Mouse (Mus musculus): ENCODE data around the gene Accsl.

Gene Accsl

DNA sequence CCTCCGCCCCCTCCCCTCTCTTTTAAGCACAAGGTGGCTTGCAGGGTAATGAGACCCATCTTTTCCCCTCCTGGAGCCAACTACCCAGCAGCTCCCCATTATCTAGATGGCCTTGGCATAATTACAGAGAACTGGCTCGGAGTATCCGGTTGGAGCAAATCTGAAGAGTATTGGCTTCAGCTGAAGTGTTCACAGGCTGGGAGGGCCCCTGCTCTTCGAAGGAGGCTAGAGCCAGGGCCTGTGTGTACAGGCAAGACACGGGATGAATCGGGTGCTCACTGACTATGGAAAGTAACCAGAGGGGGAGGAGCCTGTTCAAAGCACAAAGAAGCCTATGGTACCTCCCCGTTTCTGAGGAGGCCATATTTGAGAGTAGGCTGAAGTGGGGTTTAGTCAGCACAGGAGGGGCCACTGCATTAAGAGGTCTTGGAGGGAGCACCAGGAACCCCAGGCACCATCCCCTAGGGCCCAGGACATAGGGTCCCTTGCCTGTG lies at the start of gene Accsl:
TSS of gene Accsl (minus strand) at position 51 of the 494 bp plus-strand sequence.
- DNase-seq: no peak

DNA sequence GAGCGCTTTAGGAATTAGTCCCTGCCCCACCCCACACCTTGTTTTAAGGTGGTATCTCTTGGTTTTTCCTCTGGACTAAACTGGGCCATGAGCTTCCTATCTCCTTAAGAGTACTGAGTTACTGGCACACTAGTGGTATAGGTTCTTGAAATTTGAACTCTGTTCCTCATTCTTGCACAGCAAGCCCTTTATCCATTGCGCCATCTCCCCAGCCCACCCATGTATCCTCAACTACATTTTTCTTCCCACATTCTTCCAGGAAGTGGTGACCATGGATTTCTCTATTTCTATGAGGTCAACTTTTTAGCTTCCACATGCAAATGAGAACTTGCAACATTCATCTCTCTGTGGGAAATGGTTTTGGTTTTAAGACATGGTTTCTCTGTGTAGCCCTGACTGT lies 44.6 kb upstream of the Accsl start:
- no peak for DNase-seq

DNA sequence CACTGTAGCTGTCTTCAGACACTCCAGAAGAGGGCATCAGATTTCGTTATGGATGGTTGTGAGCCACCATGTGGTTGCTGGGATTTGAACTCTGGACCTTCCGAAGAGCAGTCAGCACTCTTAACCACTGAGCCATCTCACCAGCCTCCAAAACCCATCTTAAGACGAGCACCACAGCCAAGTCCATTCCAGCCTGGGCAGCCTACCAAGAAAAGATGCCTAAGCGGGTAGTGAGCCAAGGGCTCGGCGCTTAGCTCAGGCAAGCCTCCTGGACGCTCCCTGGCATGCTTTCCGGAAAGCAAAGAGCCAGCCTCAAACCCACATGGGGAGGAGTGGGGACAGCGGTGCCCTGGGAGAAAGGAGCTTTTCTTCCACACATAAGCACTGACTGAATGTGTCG lies 43.0 kb upstream of the Accsl start:
- no peak for DNase-seq

DNA sequence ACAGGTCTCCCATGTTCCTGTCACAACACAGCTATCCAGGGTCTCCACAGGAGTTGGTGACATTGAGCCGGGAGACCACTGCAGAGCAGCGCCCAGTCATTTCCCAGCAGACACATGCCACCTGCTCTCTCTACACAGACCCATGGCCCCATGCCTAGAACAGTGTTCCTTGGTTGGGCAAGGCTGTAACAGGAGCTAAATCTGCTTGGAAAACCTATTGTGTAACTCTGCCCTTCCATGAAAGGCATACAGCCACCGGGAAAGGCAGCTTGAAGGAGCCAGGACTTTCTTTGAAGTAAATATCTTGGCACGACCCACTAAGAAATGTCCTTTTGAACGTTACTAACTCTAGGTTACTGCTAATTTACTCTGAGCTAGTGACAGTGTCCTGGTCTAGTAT lies 40.8 kb upstream of the Accsl start:
- no peak for DNase-seq

DNA sequence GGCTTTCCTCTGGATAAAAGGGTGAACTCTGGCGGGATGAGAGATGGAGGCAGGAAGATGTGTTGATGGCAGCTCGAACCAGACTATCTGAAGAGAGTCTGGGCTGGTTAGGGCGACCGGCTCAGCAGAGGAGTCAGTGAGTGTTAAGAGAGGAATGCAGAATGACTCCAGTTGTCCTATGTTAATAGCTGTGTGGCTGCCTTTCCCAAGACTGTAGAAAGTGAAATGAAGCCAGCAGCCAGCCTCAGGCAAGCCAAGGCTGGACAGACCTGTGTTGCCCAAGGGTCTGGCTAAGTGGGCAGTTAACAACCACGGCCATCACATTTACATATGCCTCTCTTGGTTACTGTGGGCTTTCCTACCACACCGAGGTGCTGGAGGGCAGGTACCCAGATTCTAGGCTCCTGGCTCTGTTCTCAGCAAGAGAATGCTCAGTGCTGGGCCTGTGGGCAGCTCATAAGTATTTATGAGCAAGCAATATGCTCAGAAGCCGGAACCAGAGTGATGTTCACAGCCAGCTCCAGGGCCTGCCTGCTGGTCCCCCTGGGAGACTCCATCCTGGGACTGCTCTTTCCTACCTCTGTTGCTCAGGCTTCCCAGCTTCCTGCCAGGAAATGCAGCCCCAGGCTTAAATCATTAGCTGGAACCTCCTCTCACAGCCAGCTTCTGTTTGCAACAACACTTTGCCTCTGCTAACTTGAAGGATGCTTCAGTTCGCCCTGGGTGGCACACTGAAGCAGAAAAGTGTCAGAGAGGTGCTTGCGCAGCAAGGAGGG lies 38.8 kb upstream of the Accsl start:
- no peak for DNase-seq

DNA sequence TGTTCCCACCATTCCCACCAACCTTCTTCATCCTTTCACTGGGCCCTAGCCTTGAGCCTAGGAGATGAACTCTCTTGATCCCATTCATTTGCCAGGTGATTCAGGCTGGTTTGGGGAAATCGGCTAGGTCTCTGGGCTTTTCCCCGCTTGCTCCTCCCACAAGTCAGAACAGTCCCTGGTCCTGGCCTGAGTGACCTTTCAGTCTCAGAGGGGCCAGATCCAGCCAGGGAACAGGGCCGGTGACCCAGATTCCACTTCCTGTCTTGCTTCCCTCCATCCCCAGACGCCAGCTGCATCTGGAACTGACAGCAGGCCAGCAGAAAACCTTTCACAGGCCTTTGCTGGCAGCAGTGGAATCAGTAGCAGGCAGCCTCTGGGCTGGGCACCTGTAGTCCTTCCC lies 37.4 kb upstream of the Accsl start:
- no peak for DNase-seq

DNA sequence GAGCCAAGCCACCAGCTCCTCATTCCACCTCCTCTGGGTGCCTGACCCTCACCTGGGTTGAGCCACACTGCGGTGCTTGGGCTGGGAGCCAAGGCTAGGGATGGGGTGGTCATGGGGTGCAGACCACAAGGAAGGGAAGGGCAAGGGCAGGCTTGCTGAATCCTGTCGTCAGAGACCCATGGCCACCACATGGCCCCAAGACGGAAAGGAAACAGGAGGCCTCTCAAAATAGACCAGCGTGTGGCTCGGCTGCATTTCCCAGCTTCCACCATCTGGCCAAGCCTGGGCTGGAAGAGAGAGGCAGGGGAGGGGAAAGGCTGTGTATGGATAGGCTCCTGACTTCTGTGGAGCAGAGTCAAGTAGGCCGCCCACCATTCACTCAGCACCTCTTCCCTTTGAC lies 34.5 kb upstream of the Accsl start:
- no peak for DNase-seq

DNA sequence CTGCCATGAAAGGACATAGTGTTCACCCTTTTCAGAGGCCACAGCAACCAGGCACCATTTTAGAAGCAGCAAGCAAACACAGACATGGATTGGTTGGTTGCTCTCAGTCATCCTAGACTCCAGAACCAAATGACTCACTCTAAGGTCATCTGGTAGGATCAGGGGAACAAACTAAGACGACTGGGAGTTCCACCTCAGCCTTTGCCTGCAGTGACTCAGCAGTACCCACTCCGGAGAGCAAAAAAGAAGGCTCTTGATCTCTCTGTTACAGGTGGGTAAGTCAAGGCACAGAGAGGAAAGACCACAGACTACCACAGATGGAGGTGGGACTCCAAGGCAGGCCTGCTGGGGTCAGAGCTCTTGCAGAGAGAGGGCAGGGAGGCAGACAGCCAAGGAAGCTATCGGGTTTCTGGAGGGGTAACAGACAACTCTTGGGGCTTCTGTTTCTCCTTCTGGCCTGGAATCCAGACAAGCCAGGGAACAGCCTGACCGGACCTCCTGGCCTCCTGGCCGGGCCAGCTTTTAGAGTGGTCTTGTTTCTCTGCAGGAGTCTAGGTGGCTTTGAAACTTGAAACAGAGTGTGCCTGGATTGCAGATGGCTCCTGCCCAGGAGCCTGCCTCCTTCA lies 33.8 kb upstream of the Accsl start:
- DNase-seq: no peak

DNA sequence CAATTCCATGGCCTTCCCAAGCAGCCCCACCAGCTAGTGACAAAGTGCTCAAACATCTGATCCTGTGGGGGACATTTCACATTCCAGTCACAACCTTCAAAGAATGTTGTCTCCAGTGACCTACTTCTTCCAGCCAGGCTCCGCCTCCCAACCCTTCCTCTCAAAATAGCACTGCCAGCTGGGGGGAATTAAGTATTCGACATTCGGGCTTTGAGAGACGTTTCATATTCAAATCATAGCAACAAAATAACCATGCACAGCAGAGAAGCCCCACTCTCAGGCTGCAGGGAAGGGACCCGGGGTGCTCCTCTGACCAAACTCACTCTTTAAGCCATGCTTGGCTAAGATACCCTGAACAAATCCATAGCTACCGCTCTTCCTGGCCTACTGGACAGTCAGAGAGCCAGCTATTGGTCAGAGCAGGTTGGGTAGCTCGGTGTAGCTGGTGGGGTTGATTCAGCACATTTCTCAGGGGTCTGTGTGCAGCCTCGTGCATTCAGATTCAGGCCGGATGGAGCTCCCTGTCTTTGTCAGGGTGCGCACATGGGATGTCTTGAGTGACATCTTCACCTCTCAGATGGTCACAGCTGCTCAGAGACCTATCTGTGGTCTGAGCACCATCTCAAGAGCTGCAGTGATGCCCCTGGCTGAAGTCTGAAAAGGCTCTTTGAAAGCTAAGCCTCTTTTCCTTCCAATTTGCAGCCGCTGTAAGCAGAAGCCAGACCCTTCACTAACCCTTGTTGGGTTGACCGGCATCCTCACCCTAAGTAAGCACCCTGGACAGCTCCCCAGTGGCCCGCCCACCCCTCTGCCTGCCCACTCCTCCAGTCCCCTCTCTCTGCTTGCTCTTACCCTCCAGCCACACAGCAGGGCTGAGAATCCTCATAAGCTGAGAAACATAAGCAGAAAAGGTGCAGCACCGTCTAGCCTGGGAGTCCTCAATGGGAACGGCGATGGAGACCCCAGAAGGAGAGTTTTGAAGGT lies 30.7 kb upstream of the Accsl start:
- DNase-seq: no peak

DNA sequence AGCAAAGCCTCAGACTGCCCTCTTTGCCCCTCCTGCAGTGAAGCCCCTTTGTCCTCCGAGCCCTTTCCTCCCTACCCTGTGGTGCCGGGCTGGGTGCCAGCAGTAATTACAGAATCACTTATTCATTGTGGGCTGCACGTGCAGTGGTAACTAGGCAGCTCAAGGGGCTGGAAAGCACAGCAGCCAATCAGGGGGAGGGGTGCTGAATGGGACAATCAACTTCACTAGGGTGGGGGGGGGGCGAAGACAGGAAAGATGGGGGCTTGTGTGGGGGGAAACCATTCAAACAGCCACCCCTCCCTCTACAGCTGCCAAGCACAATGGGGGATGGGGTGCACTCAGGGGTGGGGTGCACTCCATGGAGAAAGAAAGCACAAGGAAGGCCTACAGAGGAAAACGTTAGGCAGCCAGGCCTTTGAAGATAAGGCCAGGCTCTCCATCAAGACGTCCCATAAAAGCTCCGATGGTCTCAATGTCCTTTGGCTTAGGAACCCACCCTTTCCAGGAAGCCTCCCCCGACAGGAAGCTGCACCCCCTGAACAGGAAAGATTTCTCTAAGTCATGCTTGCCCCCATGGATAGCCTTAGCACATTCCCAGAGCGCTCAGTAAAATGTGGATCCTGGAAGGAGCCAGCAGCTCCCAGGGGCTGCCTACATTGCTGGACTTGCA lies 22.8 kb upstream of the Accsl start:
- DNase-seq: no peak

DNA sequence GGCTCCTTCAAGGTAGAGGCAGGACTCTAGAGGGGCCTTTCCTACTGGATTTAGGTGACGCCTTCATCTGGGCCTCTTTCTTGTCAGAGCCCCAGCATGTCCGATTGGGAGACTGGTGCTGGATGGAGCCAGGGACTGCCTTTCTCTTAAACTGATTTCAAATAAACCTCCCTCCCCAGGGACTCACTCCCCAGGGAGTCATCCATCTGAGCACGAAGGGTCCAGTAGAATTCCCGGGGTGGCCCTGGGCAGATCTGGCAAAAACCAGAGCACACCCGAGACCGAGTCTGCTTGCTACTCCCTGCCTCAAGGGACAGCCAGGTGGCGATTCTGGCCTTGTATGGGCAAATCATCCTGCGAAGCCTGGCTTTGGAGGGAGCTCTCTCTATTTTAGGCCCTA lies 21.2 kb upstream of the Accsl start:
- no peak for DNase-seq

DNA sequence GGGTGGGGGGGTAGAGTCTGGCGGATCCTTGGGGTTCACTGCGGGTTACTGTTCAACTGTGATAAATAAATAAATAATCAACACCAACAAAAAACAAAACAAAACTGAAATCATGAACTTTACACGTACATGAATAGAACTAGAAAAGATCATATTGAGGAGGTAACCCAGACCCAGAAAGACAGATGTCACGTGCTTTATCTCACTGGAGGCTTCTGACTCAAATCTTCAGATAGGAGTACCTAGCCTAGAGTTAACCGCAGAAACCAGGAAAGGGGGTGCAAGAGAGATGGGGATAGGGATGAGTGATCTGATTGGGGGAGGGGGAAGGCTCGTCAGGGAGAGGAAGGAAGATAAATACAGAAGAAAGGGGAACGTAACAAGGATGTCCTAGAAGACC lies 20.1 kb upstream of the Accsl start:
- no peak for DNase-seq

DNA sequence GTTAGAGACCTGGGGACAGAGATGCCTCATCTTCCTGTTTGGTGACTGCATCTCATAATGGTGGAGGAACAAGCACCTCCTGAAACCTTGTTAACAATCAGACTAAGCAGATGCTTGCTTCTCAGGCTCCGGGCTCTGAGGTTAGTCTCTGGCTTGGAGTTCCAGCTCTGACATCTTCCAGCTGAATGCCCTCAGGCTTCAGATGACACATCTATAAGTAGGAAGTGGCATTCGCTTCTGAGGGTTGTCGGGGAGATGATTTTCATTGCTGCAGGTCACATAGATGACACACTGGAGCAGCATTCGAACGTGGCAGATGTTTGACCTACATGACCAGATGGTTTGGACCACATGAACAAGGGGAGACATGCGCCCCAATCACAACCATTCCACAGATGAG lies 19.4 kb upstream of the Accsl start:
- no peak for DNase-seq

DNA sequence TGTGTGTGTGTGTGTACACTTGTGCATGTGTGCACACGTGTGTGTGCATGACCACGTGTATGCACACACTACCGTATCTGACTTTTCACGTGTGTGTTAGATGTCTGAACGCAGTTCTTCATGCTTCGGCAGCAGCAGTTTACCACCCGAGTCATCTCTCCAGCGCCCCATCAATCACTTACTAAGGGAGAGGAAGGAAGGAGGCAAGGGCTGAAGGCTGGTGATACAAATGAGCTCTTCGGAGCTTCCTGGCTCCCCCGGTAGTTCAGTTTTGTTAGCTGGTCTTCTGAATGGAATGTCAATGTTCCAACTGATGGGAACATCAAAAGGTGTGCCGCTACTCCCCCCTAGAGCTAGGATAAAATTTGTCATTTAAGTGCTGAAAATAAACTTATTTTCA lies 18.3 kb upstream of the Accsl start:
- DNase-seq: no peak

DNA sequence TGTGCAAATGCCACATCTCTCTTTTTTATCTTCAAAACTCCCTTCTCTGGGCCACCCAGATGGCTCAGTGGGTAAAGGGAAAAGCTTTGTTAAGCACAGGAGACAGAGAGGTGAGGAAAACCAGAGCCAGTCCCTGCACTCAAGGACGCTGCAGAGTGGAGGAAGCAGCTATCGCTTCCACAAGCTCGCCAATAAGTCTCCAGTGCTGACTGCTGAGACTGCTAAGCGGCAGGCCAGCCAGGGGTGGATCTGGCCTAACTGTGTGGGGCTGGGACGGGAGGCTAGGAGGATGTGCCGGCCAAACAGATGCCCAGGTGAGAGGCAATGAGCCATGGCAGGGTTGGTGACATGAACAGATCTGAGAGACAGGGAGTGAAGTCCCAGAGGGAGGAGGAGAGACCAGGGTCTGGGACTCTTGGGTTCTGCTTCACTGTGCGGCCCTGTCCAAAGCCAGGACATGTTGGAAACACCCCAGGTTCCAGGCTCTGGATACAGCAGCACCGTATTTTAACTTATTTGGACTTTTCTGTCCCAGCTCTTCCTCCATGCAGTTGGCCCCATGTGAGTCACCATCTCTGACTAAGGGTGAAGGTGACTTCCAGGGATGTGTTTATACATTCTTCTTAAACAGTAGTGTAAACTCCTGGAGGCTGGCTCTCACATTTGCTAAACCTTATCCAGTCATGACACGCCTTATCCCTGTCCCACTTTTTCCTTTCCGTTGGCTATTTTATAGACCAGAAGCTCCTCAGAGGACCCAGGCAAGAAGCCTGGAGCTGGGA lies 17.2 kb upstream of the Accsl start:
- DNase-seq: no peak

DNA sequence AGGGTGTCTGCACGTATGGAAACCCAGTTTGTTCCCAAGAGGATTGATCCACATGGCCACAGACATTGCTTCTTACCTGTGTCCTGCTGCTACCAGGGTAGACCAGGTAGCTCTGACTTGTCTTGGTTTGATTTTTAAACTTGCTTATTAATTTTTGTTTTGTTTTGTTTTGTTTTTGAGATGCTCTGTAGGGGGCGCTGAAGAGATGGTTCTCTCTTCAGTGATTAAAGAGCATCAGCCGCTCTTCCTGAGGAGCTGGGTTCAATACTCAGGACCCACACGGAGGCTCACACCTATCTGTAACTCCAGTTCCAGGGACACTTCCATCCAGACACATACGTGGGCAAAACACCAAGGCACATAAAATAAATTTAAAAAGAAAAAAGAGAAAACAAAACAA lies 14.1 kb upstream of the Accsl start:
- no peak for DNase-seq

DNA sequence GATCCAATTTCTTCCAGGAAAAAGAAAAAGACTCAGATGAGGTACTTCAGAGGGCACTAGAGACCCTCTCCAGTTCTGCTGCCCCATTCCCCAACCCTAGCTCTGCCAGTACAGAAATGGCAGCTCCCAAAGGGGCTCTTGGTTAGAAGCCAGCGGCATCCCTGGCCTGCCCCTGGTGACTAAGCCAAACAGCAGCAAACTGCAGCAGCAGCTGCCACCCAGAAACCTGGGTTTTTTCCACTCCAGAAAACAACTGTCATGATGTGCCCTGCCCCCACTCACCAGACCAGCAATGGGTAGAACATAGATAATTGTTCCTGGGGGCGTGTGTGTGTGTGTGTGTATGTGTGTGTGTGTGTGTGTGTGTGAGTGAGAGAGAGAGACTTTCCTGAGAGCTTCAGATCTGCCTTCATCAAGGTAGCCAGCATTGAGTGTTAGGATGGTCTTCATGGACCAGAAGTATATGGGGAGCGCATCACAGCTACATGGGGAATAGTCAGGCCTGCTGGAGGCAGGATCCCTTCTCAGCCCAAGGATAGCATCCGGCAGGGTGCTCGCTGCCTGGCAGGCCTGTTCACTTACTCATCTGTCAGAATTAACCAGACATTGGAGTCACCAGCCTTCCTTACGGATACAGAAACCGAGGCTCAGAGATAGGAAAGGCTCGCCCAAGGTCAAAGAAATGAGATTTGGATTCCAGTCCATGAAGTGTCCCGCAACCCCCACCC lies 12.8 kb upstream of the Accsl start:
- no peak for DNase-seq

DNA sequence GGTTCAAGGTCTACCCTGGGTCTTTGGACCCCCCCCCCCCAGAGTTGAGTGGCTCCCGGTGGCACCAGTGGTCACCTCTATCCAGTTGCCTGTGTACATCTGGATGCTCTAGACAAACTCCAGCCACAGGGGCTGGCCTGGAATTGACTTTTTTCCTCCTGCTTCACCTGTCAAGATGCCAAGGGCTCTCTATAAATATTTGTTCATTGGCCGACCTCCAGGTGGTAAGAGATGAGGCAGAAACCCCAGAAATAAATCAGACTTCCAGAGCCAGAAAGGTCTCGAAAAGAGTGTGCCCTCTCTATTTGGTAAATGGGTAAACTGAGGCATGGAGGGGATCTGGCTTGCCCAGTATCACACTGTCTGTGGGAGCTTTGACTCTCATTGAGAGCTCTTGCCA lies 12.0 kb upstream of the Accsl start:
- DNase-seq: no peak

DNA sequence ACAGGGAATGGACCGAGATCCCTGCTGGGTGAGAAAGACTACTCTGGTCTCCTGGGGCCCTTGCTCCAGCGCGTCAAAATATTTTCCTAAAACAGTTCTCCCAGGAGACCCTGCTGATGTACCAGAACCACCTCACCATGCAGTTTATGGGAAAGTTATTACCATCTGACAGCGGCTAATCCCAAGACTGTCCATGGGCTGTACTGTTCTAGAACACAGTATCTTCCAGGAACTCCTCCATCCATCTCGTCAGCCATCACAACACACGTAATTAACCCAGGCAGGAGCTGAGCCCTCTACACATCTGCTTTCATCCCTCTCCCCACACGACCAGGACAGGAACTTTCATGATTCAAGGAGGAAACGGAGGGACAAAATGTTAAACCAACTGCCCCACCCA lies 11.5 kb upstream of the Accsl start:
- DNase-seq: no peak

DNA sequence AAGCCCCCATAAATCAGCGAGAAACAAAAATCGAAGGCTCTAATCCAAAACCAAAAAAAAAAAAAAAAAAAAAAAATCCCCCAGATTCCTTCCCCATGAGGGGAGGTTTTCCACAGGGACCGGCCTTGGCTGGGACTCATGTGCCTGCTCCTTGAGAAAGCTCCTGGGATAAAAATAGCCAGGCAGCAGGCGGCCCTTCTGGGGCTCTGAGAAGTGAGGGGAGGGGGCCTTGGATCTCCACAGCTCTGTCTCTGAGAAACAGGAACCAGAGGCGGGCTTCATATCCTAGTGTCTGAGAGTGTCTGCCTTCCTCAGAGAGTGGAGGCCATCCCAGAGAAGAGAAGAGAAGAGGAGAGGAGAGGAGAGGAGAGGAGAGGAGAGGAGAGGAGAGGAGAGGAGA lies 8.0 kb upstream of the Accsl start:
- DNase-seq: no peak

DNA sequence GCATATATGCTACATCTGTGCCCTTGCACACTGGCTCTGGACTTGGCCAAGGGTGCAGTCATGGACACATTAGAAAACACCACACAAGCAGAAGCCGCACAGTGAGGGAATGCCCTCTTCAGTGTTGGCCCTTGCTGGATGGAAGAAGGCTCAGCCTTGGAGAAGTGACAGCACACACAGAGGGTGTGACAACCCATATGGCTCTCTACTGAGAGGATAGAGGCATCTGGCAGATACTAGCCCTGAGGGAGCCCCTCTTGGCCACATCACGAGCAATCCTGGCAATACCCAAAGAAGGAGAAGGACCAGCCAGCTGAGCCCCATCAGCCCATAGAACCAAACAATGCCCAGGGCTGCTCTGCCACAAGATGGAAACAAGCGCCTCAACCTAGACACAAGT lies 5.6 kb upstream of the Accsl start:
- DNase-seq: no peak

DNA sequence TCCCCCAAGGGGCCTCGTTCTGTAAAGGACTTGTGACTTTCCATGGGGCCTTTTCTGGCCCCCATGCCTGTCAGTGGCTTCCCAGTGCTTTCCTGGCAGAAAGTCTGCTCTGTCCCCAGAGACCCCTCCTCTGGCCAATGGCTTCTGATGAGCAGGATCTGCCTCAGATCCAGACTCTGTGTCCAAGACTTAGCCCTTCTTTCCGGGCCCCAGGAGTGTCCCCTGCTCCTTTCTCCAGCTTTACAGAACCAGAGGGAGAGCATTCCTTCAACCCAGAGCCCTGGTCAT lies 5.2 kb upstream of the Accsl start:
- DNase-seq: no peak
